Mouse (Mus musculus): Measurements from ENCODE around the gene Luc7l3.

DNA sequence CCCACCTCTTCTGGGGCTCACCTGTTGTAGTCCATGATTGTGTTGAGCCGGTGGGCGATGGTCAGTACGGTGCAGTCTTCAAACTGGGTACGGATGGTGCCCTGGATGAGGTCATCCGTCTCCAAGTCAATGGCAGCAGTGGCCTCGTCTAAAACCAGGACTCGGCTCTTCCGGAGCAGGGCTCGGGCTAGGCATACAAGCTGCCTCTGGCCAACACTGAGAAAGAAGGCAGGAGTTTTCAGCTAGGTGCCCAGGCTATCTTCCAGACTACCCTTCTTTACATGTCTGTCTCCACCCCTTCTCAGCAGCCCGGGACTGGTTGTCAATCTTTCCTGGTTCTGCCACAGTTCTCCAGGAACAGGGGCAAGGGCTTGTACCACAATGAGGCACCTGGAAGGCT is 24.1 kb upstream of the Luc7l3 start:
- TF ChIP-seq CTCF (IDR thresholded peaks at IDR 0.05; ENCODE audit: borderline replicate concordance, control insufficient read depth, extremely low read depth, insufficient read depth, low read length, poor library complexity): no peak
- TF ChIP-seq POLR2A (IDR thresholded peaks at IDR 0.05; ENCODE audit: control insufficient read depth, extremely low read depth, insufficient read depth, low read length, poor library complexity): no peak
